Mouse (Mus musculus) MEL (cell line): ENCODE results near the gene Kif5c.

Experiments used
- CTCF ChIP-seq, 3 experiments: IDR thresholded peaks in 2 of 3; conservative IDR thresholded peaks in 1 of 3; 2 replicates each; pipeline ENCODE4 v1.5.1; 2011 to 2012; ENCODE audit warnings: low read length in 3 of 3, low read depth in 2 of 3, mild to moderate bottlenecking in 2 of 3, improper control_type of control experiment in 1 of 3, inconsistent platforms in 1 of 3, mixed read lengths in 1 of 3, moderate library complexity in 1 of 3; ENCODE audit not compliant: control insufficient read depth in 1 of 3, insufficient read depth in 1 of 3, poor library complexity in 1 of 3, severe bottlenecking in 1 of 3
- RAD21 ChIP-seq: IDR thresholded peaks from 2 replicates; pipeline ENCODE4 v1.6.1; 2011; ENCODE audit warnings: mild to moderate bottlenecking, low read depth, low read length, improper control_type of control experiment
- USF1 ChIP-seq: IDR thresholded peaks from 2 replicates; pipeline ENCODE4 v1.6.1; 2014; ENCODE audit warnings: low read depth, mild to moderate bottlenecking, inconsistent platforms, low read length, improper control_type of control experiment, moderate library complexity

- peak; percentile 97 for TF ChIP-seq RAD21
- TF ChIP-seq CTCF (IDR thresholded peaks at IDR 0.05 in 2 of 3, conservative IDR thresholded peaks at IDR 0.05 in 1 of 3; ENCODE audit: control insufficient read depth in 1 of 3, insufficient read depth in 1 of 3, low read depth in 2 of 3, low read length in 3 of 3, poor library complexity in 1 of 3, severe bottlenecking in 1 of 3): peak; percentile 73 to 94 (median 84)
- TF ChIP-seq USF1: no peak
Measured at GRCm38 (mm10) chr2:49734013-49734780, 115.1 kb downstream of the Kif5c start.
